Mouse (Mus musculus) lung, adult 2 months (tissue): Measurements from ENCODE around the gene Poldip3. TPM values are rescaled to one million over a fixed set of nuclear protein-coding genes. Genes with fewer than 3 reads are reported as not detected.

Experiments used
- DNase-seq: peaks from one replicate; pipeline ENCODE4 v3.0.0; 2022
- H3K4me1 ChIP-seq: fragments of 200-500 bp; 2 replicates; pipeline ENCODE4 v1.6.1; 2011; ENCODE audit warnings: low read length; ENCODE audit not compliant: control insufficient read depth, insufficient read depth
- H3K4me3 ChIP-seq: fragments of 200-500 bp; replicated peaks from 2 replicates; pipeline ENCODE3; 2011; ENCODE audit warnings: low read depth, mild to moderate bottlenecking, control low read depth, low read length; ENCODE audit errors: extremely low read depth
- CTCF ChIP-seq: fragments of 200-500 bp; IDR thresholded peaks from 2 replicates; pipeline ENCODE4 v1.5.1; 2011; ENCODE audit warnings: mild to moderate bottlenecking, low read length, control low read depth; ENCODE audit not compliant: insufficient read depth
- POLR2A ChIP-seq: fragments of 200-500 bp; IDR thresholded peaks from 2 replicates; pipeline ENCODE4 v1.6.1; 2011; ENCODE audit warnings: low read depth, mild to moderate bottlenecking, control low read depth, low read length, borderline replicate concordance; ENCODE audit errors: extremely low read depth
- WGBS: fragments of 180-500 bp; shearing (Covaris S2); methylation state at CpG from one replicate; pipeline ENCODE4 v1.1.7; 2018; 5-methylcytosine and 5-hydroxymethylcytosine counted together
- polyA plus RNA-seq: library from polyadenylated mRNA; depleted of rRNA; stranded (reverse); fragments of >200 nt; gene quantifications from 2 replicates; pipeline ENCODE4 v1.2.3, GENCODE M21; 2012

The Poldip3 gene
- polyA plus RNA-seq, 1 experiment: 55.8 TPM

- Histone ChIP-seq H3K4me3 (no peak overlapping the region), H3K4me1 (no peaks in the 10 kb centered on the region)
- DNase-seq: peak; percentile 75
- TF ChIP-seq CTCF (peak; percentile 86), POLR2A (peak; percentile 19; the same call in 1 of the 2 replicates)
- 64% methylated on average over 11 of the region's 11 CpGs for WGBS
Observed at GRCm38 (mm10) chr15:83156929-83157666, 7.9 kb upstream of the Poldip3 start.

- 54% methylated on average over 6 of the region's 6 CpGs for WGBS
- TF ChIP-seq POLR2A (no peak), CTCF (no peak)
- no peak for DNase-seq
- Histone ChIP-seq H3K4me1 (no peaks in the 10 kb centered on the region), H3K4me3 (no peak overlapping the region)
Observed at GRCm38 (mm10) chr15:83155672-83156419, 6.7 kb upstream of the Poldip3 start.

- DNase-seq: no peak
- peaks cover 4% of the 10 kb centered on the region; the same call in 1 of the 2 replicates for H3K4me1 ChIP-seq
- TF ChIP-seq POLR2A (0 out of 2 replicates have a peak, but pooled peaks have one; percentile 9), CTCF (no peak)
- WGBS: 92% methylated on average over 7 of the region's 7 CpGs
- H3K4me3 ChIP-seq: no peak overlapping the region
Observed at GRCm38 (mm10) chr15:83154309-83154708, 5.1 kb upstream of the Poldip3 start.

GRCm38 (mm10) chr15:83150694-83151093 lies 1.5 kb upstream of the Poldip3 start:
- Histone ChIP-seq H3K4me3 (no peak overlapping the region), H3K4me1 (peaks cover 10% of the 10 kb centered on the region)
- no peak for DNase-seq
- WGBS: 75% methylated on average over 4 of the region's 4 CpGs
- TF ChIP-seq CTCF (no peak), POLR2A (no peak)

- DNase-seq: no peak
- 21% methylated on average over 3 of the region's 3 CpGs for WGBS
- Histone ChIP-seq H3K4me3 (peak overlapping the region; percentile 57), H3K4me1 (peaks cover 14% of the 10 kb centered on the region)
- no peak for TF ChIP-seq POLR2A
- no peak for TF ChIP-seq CTCF
Observed at GRCm38 (mm10) chr15:83150073-83150442, 874 bp upstream of the Poldip3 start.

GRCm38 (mm10) chr15:83148801-83149195 lies 386 bp downstream of the Poldip3 start:
- Histone ChIP-seq H3K4me1 (peaks cover 14% of the 10 kb centered on the region), H3K4me3 (peak overlapping the region; percentile 96)
- under 1% methylated on average over 30 of the region's 41 CpGs for WGBS
- TF ChIP-seq POLR2A (no peak), CTCF (no peak)
- no peak for DNase-seq

GRCm38 (mm10) chr15:83148395-83148794 lies 789 bp downstream of the Poldip3 start:
- no peak for TF ChIP-seq POLR2A
- under 1% methylated on average over 21 of the region's 21 CpGs for WGBS
- DNase-seq: no peak

GRCm38 (mm10) chr15:83145541-83145940 lies 3.6 kb downstream of the Poldip3 start:
- Histone ChIP-seq H3K4me1 (peaks cover 18% of the 10 kb centered on the region), H3K4me3 (no peak overlapping the region)
- 65% methylated on average over 6 of the region's 6 CpGs for WGBS
- DNase-seq: no peak
- TF ChIP-seq CTCF (no peak), POLR2A (no peak)

More at GRCm38 (mm10) chr15:83148395-83148794, 789 bp downstream of the Poldip3 start:
- Histone ChIP-seq H3K4me1 (peaks cover 14% of the 10 kb centered on the region), H3K4me3 (peak overlapping the region; percentile 96)

- Histone ChIP-seq H3K4me1 (peaks cover 13% of the 10 kb centered on the region), H3K4me3 (no peak overlapping the region)
- WGBS: 31% methylated on average over 5 of the region's 5 CpGs
- no peak for DNase-seq
- TF ChIP-seq POLR2A (no peak), CTCF (no peak)
Observed at GRCm38 (mm10) chr15:83142861-83143260, 6.3 kb downstream of the Poldip3 start.
